Mouse (Mus musculus): ENCODE results near the gene Cyp1a2. TPM values are rescaled to one million over a fixed set of nuclear protein-coding genes. Genes with fewer than 3 reads are reported as not detected.
A peak's percentile ranks its signal among the peaks of the same experiment; 100 is the strongest.

Gene Cyp1a2
- polyA plus RNA-seq, 1 experiment from 2014 or later, result 1.1 TPM

- no peak for DNase-seq (ENCODE audit: low spot score)
Observed at GRCm38 (mm10) chr9:57671500-57671899, 12.0 kb downstream of the Cyp1a2 start.

- no peak for DNase-seq (ENCODE audit: low spot score)
Observed at GRCm38 (mm10) chr9:57671037-57671436, 12.5 kb downstream of the Cyp1a2 start.

- DNase-seq (ENCODE audit: low spot score), result no peak
Observed at GRCm38 (mm10) chr9:57669566-57669965, 13.9 kb downstream of the Cyp1a2 start.

GRCm38 (mm10) chr9:57668277-57668676, 15.2 kb downstream of the Cyp1a2 start:
- DNase-seq (ENCODE audit: low spot score), result no peak

GRCm38 (mm10) chr9:57667817-57668216, 15.7 kb downstream of the Cyp1a2 start:
- no peak for DNase-seq (ENCODE audit: low spot score)

- DNase-seq (ENCODE audit: low spot score), result peak; percentile 60
Observed at GRCm38 (mm10) chr9:57667136-57667535, 16.4 kb downstream of the Cyp1a2 start.

GRCm38 (mm10) chr9:57666536-57666935, 17.0 kb downstream of the Cyp1a2 start:
- peak; percentile 49 for DNase-seq (ENCODE audit: low spot score)

- no peak for DNase-seq (ENCODE audit: low spot score)
Observed at GRCm38 (mm10) chr9:57664616-57665015, 18.9 kb downstream of the Cyp1a2 start.

- no peak for DNase-seq (ENCODE audit: low spot score)
Observed at GRCm38 (mm10) chr9:57661552-57661951, 22.0 kb downstream of the Cyp1a2 start.

GRCm38 (mm10) chr9:57660501-57660900, 23.0 kb downstream of the Cyp1a2 start:
- no peak for DNase-seq (ENCODE audit: low spot score)

GRCm38 (mm10) chr9:57659774-57660173, 23.7 kb downstream of the Cyp1a2 start:
- peak; percentile 83 for DNase-seq (ENCODE audit: low spot score)

- DNase-seq (ENCODE audit: low spot score), result no peak
Observed at GRCm38 (mm10) chr9:57658970-57659369, 24.5 kb downstream of the Cyp1a2 start.

- DNase-seq (ENCODE audit: low spot score), result no peak
Observed at GRCm38 (mm10) chr9:57657843-57658242, 25.7 kb downstream of the Cyp1a2 start.

- DNase-seq (ENCODE audit: low spot score), result no peak
Observed at GRCm38 (mm10) chr9:57656631-57657350, 26.7 kb downstream of the Cyp1a2 start.

- peak; percentile 96 for DNase-seq (ENCODE audit: low spot score)
Observed at GRCm38 (mm10) chr9:57655749-57656148, 27.8 kb downstream of the Cyp1a2 start.

GRCm38 (mm10) chr9:57654966-57655365, 28.5 kb downstream of the Cyp1a2 start:
- DNase-seq (ENCODE audit: low spot score), result no peak

GRCm38 (mm10) chr9:57653283-57653682, 30.2 kb downstream of the Cyp1a2 start, which contains the start of gene Csk:
Gene Csk, minus strand, starts transcription at chr9:57653631.
- DNase-seq (ENCODE audit: low spot score), result no peak

GRCm38 (mm10) chr9:57652855-57653254, 30.6 kb downstream of the Cyp1a2 start:
- DNase-seq (ENCODE audit: low spot score), result peak; percentile 55

GRCm38 (mm10) chr9:57652351-57652750, 31.2 kb downstream of the Cyp1a2 start:
- no peak for DNase-seq (ENCODE audit: low spot score)

GRCm38 (mm10) chr9:57650786-57651311, 32.7 kb downstream of the Cyp1a2 start:
- peak; percentile 81 for DNase-seq (ENCODE audit: low spot score)

- no peak for DNase-seq (ENCODE audit: low spot score)
Observed at GRCm38 (mm10) chr9:57650130-57650785, 33.2 kb downstream of the Cyp1a2 start.

- DNase-seq (ENCODE audit: low spot score), result peak; percentile 73
Observed at GRCm38 (mm10) chr9:57647286-57648108, 36.0 kb downstream of the Cyp1a2 start.
